Mouse (Mus musculus) lung, postnatal 0 days (tissue): ENCODE measurements at regions not wholly inside any gene's neighbourhood (a gene's known extent, or its start where the extent isn't known, plus 50 kb on each side); places are given as distances from the start of the nearest gene placed in this dataset.

Source experiments
- CTCF ChIP-seq: IDR thresholded peaks from 2 replicates; pipeline ENCODE4 v1.5.1; 2016; ENCODE audit warnings: antibody characterized with exemption, mild to moderate bottlenecking
- EP300 ChIP-seq: IDR thresholded peaks from 2 replicates; pipeline ENCODE4 v1.6.1; 2016; ENCODE audit warnings: antibody characterized with exemption, mild to moderate bottlenecking, control low read depth

DNA sequence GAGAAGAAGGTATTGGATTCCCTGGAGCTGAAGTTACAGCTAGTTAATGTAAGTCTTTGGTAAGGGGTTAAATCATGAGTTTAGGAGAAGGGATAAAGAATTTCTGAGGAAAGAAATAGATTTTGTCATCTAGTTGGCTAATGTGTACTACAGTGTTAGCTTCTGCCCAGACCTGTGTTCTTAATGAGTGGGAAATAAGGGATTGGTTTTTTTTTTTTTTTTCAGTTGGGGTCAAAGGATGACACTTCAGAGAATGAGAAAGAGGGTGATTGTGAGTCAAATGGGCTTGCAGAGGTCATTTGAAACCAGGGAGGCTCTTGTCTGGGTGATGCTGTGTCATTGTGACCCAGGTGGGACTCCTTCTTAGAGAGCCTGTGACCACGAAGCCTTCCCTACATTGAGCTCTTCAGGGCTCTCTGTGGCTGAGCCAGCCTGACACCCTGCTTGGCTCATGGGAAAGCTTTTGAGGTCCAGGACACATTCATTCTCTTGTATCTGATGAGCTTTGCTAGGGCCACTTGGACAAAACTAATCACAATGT is 246.1 kb downstream of the Rplp1 start:
- no peak for TF ChIP-seq CTCF
- TF ChIP-seq EP300, result no peak
